Mouse (Mus musculus): Measurements from ENCODE around the gene Adamtsl5. TPM values are rescaled to one million over a fixed set of nuclear protein-coding genes. Genes with fewer than 3 reads are reported as not detected.
A peak's percentile ranks its signal among the peaks of the same experiment; 100 is the strongest.

Gene Adamtsl5
- polyA plus RNA-seq, 1 experiment from 2014 or later = 0.09 TPM

- 0 out of 2 replicates have a peak, but pooled peaks have one; percentile 4 for ATAC-seq (ENCODE audit: low read depth)
- H3K4me3 ChIP-seq (ENCODE audit: low read depth, low read length) = no peak overlapping the region; the same call in 1 of the 2 replicates
- H3K9ac ChIP-seq (replicated peaks; ENCODE audit: low read depth, low read length) = no peak overlapping the region
- peaks cover 10% of the 10 kb centered on the region; the same call in 1 of the 2 replicates for H3K4me1 ChIP-seq (ENCODE audit: control insufficient read depth, insufficient read depth, low read length)
- H3K9me3 ChIP-seq (ENCODE audit: control insufficient read depth, low read length) = no peaks in the 10 kb centered on the region
- no peak overlapping the region for H3K27ac ChIP-seq (ENCODE audit: low read depth, low read length)
- WGBS = 1% methylated on average over 47 of the region's 47 CpGs
- no peaks in the 10 kb centered on the region; the same call in 1 of the 2 replicates for H3K36me3 ChIP-seq (ENCODE audit: control insufficient read depth, insufficient read depth, low read length)
- H3K27me3 ChIP-seq (ENCODE audit: control insufficient read depth, insufficient read depth, low read length) = peaks cover 49% of the 10 kb centered on the region
- H3K4me2 ChIP-seq (ENCODE audit: low read depth, low read length) = peak overlapping the region; percentile 40; the same call in 1 of the 2 replicates
Observed at GRCm38 (mm10) chr10:80341491-80342304, 6.5 kb downstream of the Adamtsl5 start.

- Histone ChIP-seq H3K4me3 (ENCODE audit: low read depth, low read length) (no peak overlapping the region), H3K27ac (ENCODE audit: low read depth, low read length) (no peak overlapping the region), H3K9me3 (ENCODE audit: control insufficient read depth, low read length) (no peaks in the 10 kb centered on the region), H3K4me2 (ENCODE audit: low read depth, low read length) (no peak overlapping the region), H3K4me1 (ENCODE audit: control insufficient read depth, insufficient read depth, low read length) (peaks cover 10% of the 10 kb centered on the region; the same call in 1 of the 2 replicates), H3K36me3 (ENCODE audit: control insufficient read depth, insufficient read depth, low read length) (no peaks in the 10 kb centered on the region; the same call in 1 of the 2 replicates), H3K9ac (replicated peaks; ENCODE audit: low read depth, low read length) (no peak overlapping the region), H3K27me3 (ENCODE audit: control insufficient read depth, insufficient read depth, low read length) (peaks cover 47% of the 10 kb centered on the region)
- WGBS = 11% methylated on average over 21 of the region's 21 CpGs
- ATAC-seq (ENCODE audit: low read depth) = no peak
Observed at GRCm38 (mm10) chr10:80341026-80341425, 7.2 kb downstream of the Adamtsl5 start.

- H3K4me3 ChIP-seq (ENCODE audit: low read depth, low read length) = no peak overlapping the region
- peaks cover 44% of the 10 kb centered on the region for H3K27me3 ChIP-seq (ENCODE audit: control insufficient read depth, insufficient read depth, low read length)
- ATAC-seq (ENCODE audit: low read depth) = no peak
- 20% methylated on average over 19 of the region's 19 CpGs for WGBS
- H3K27ac ChIP-seq (ENCODE audit: low read depth, low read length) = no peak overlapping the region
- no peak overlapping the region; the same call in 1 of the 2 replicates for H3K4me2 ChIP-seq (ENCODE audit: low read depth, low read length)
- no peak overlapping the region for H3K9ac ChIP-seq (replicated peaks; ENCODE audit: low read depth, low read length)
- peaks cover 10% of the 10 kb centered on the region; the same call in 1 of the 2 replicates for H3K4me1 ChIP-seq (ENCODE audit: control insufficient read depth, insufficient read depth, low read length)
- H3K36me3 ChIP-seq (ENCODE audit: control insufficient read depth, insufficient read depth, low read length) = no peaks in the 10 kb centered on the region; the same call in 1 of the 2 replicates
- no peaks in the 10 kb centered on the region for H3K9me3 ChIP-seq (ENCODE audit: control insufficient read depth, low read length)
Observed at GRCm38 (mm10) chr10:80339941-80340750, 8.1 kb downstream of the Adamtsl5 start.

- H3K9ac ChIP-seq (replicated peaks; ENCODE audit: low read depth, low read length) = no peak overlapping the region
- no peaks in the 10 kb centered on the region for H3K9me3 ChIP-seq (ENCODE audit: control insufficient read depth, low read length)
- no peak overlapping the region for H3K4me2 ChIP-seq (ENCODE audit: low read depth, low read length)
- H3K36me3 ChIP-seq (ENCODE audit: control insufficient read depth, insufficient read depth, low read length) = no peaks in the 10 kb centered on the region
- peaks cover 12% of the 10 kb centered on the region for H3K27me3 ChIP-seq (ENCODE audit: control insufficient read depth, insufficient read depth, low read length)
- no peak overlapping the region for H3K27ac ChIP-seq (ENCODE audit: low read depth, low read length)
- H3K4me3 ChIP-seq (ENCODE audit: low read depth, low read length) = no peak overlapping the region
- WGBS = 90% methylated on average over 12 of the region's 12 CpGs
- ATAC-seq (ENCODE audit: low read depth) = no peak
- peaks cover 3% of the 10 kb centered on the region; the same call in 1 of the 2 replicates for H3K4me1 ChIP-seq (ENCODE audit: control insufficient read depth, insufficient read depth, low read length)
Observed at GRCm38 (mm10) chr10:80336263-80336662, 11.9 kb downstream of the Adamtsl5 start.

- WGBS = 81% methylated on average over 5 of the region's 5 CpGs
- Histone ChIP-seq H3K36me3 (ENCODE audit: control insufficient read depth, insufficient read depth, low read length) (no peaks in the 10 kb centered on the region), H3K27me3 (ENCODE audit: control insufficient read depth, insufficient read depth, low read length) (no peaks in the 10 kb centered on the region), H3K4me2 (ENCODE audit: low read depth, low read length) (no peak overlapping the region), H3K4me1 (ENCODE audit: control insufficient read depth, insufficient read depth, low read length) (peaks cover 11% of the 10 kb centered on the region; the same call in 1 of the 2 replicates), H3K9ac (replicated peaks; ENCODE audit: low read depth, low read length) (no peak overlapping the region), H3K9me3 (ENCODE audit: control insufficient read depth, low read length) (no peaks in the 10 kb centered on the region), H3K4me3 (ENCODE audit: low read depth, low read length) (no peak overlapping the region), H3K27ac (ENCODE audit: low read depth, low read length) (no peak overlapping the region)
- no peak for ATAC-seq (ENCODE audit: low read depth)
Observed at GRCm38 (mm10) chr10:80332525-80332989, 15.7 kb downstream of the Adamtsl5 start.

- H3K27ac ChIP-seq (ENCODE audit: low read depth, low read length) = no peak overlapping the region
- WGBS = 74% methylated on average over 10 of the region's 10 CpGs
- no peak overlapping the region for H3K4me3 ChIP-seq (ENCODE audit: low read depth, low read length)
- no peaks in the 10 kb centered on the region for H3K36me3 ChIP-seq (ENCODE audit: control insufficient read depth, insufficient read depth, low read length)
- no peak overlapping the region for H3K9ac ChIP-seq (replicated peaks; ENCODE audit: low read depth, low read length)
- H3K4me1 ChIP-seq (ENCODE audit: control insufficient read depth, insufficient read depth, low read length) = peaks cover 11% of the 10 kb centered on the region; the same call in 1 of the 2 replicates
- ATAC-seq (ENCODE audit: low read depth) = no peak
- no peaks in the 10 kb centered on the region for H3K9me3 ChIP-seq (ENCODE audit: control insufficient read depth, low read length)
- no peaks in the 10 kb centered on the region for H3K27me3 ChIP-seq (ENCODE audit: control insufficient read depth, insufficient read depth, low read length)
- no peak overlapping the region for H3K4me2 ChIP-seq (ENCODE audit: low read depth, low read length)
Observed at GRCm38 (mm10) chr10:80331636-80332524, 16.3 kb downstream of the Adamtsl5 start.

- no peaks in the 10 kb centered on the region; the same call in 1 of the 2 replicates for H3K27me3 ChIP-seq (ENCODE audit: control insufficient read depth, insufficient read depth, low read length)
- H3K9me3 ChIP-seq (ENCODE audit: control insufficient read depth, low read length) = no peaks in the 10 kb centered on the region
- H3K4me2 ChIP-seq (ENCODE audit: low read depth, low read length) = no peak overlapping the region
- H3K36me3 ChIP-seq (ENCODE audit: control insufficient read depth, insufficient read depth, low read length) = no peaks in the 10 kb centered on the region
- no peak overlapping the region for H3K9ac ChIP-seq (replicated peaks; ENCODE audit: low read depth, low read length)
- peak overlapping the region; percentile 40; the same call in 1 of the 2 replicates for H3K4me3 ChIP-seq (ENCODE audit: low read depth, low read length)
- peaks cover 11% of the 10 kb centered on the region; the same call in 1 of the 2 replicates for H3K4me1 ChIP-seq (ENCODE audit: control insufficient read depth, insufficient read depth, low read length)
- 73% methylated on average over 2 of the region's 2 CpGs for WGBS
- H3K27ac ChIP-seq (ENCODE audit: low read depth, low read length) = no peak overlapping the region
- no peak for ATAC-seq (ENCODE audit: low read depth)
Observed at GRCm38 (mm10) chr10:80330888-80331287, 17.3 kb downstream of the Adamtsl5 start.

- no peak; the same call in 1 of the 2 replicates for ATAC-seq (ENCODE audit: low read depth)
- H3K9ac ChIP-seq (replicated peaks; ENCODE audit: low read depth, low read length) = peak overlapping the region; percentile 60
- peak overlapping the region; percentile 85 for H3K4me2 ChIP-seq (ENCODE audit: low read depth, low read length)
- H3K9me3 ChIP-seq (ENCODE audit: control insufficient read depth, low read length) = no peaks in the 10 kb centered on the region
- H3K27me3 ChIP-seq (ENCODE audit: control insufficient read depth, insufficient read depth, low read length) = no peaks in the 10 kb centered on the region; the same call in 1 of the 2 replicates
- no peak overlapping the region for H3K27ac ChIP-seq (ENCODE audit: low read depth, low read length)
- peaks cover 11% of the 10 kb centered on the region; the same call in 1 of the 2 replicates for H3K4me1 ChIP-seq (ENCODE audit: control insufficient read depth, insufficient read depth, low read length)
- WGBS = 2% methylated on average over 33 of the region's 41 CpGs
- no peaks in the 10 kb centered on the region for H3K36me3 ChIP-seq (ENCODE audit: control insufficient read depth, insufficient read depth, low read length)
- H3K4me3 ChIP-seq (ENCODE audit: low read depth, low read length) = peak overlapping the region; percentile 40
Observed at GRCm38 (mm10) chr10:80330084-80330483, 18.1 kb downstream of the Adamtsl5 start.

All from neural tube, embryonic 14.5 days (tissue).